In genomic region chr2:101107183-101107872, GRCm38 (mm10) we compare ENCODE assay signal across 10 mouse cellular contexts.
DNase-seq lines count a peak whose midpoint lies in the region; TF ChIP-seq lines count a peak whose summit lies in the region.
"Had no signal": no experiment of that assay in that cellular context is flagged by ENCODE, and none has a peak within 500 bp of the region (broad histone marks: within the 10 kb centered on the region; RNA-seq: fewer than 3 reads in every experiment).

No protein-coding gene starts in this region.

- DNase-seq in cerebellum, postnatal 10 days: peak; percentile 78 to 85
- DNase-seq in cerebellum, adult 9-11 months: no peak
- DNase-seq in layer of hippocampus, adult 9-11 months: peak; percentile 4
- no peak for DNase-seq in layer of hippocampus, postnatal 25 days (ENCODE audit: extremely low spot score in 1 of 2, low spot score in 1 of 2)
- DNase-seq in brain, embryonic 14.5 days (ENCODE audit: low read depth): peak; percentile 92
- DNase-seq in layer of hippocampus, postnatal 14 days (ENCODE audit: low spot score in 2 of 2): peak; percentile 5 to 42
- no peak for DNase-seq in kidney, postnatal 25 days
- DNase-seq in urinary bladder, postnatal 10 days (ENCODE audit: low spot score): no peak
- DNase-seq: kidney, postnatal 36 days; thymus, adult 2 months had no signal

- TF ChIP-seq CTCF in brain, embryonic 14.5 days (IDR thresholded peaks at IDR 0.05; ENCODE audit: borderline replicate concordance, extremely low read depth, insufficient read depth, insufficient read length): no peak

- TF ChIP-seq POLR2A in brain, embryonic 14.5 days (IDR thresholded peaks at IDR 0.05; ENCODE audit: borderline replicate concordance, extremely low read depth, insufficient read depth, insufficient read length, poor library complexity, severe bottlenecking): no peak

Comparison
In these comparisons a context has a peak if more than half of its experiments do, and no peak if none do; other contexts are left out.
1. DNase-seq: peak in cerebellum, postnatal 10 days (2 of 2), layer of hippocampus, adult 9-11 months (single experiment), brain, embryonic 14.5 days (single experiment) and layer of hippocampus, postnatal 14 days (2 of 2); none in cerebellum, adult 9-11 months (single experiment), layer of hippocampus, postnatal 25 days (0 of 2), kidney, postnatal 25 days (0 of 2) and urinary bladder, postnatal 10 days (single experiment).